8 mouse cellular contexts compared by ENCODE assay signal in genomic region chr1:156559641-156560020, GRCm38 (mm10). TPM values are rescaled to one million over a fixed set of nuclear protein-coding genes. Genes with fewer than 3 reads are reported as not detected.
DNase-seq lines count a peak whose midpoint lies in the region; ATAC-seq and TF ChIP-seq lines count a peak whose summit lies in the region.

No protein-coding gene starts in this region.

- 7% methylated on average over 8 of the region's 8 CpGs for WGBS in cerebellum, adult 2 months
- WGBS in lung, postnatal 0 days, result 7% methylated on average over 8 of the region's 8 CpGs
- 20% methylated on average over 8 of the region's 8 CpGs for WGBS in hindbrain, embryonic 11.5 days
- WGBS in midbrain, embryonic 10.5 days, result 27% methylated on average over 8 of the region's 8 CpGs

- no peak for ATAC-seq in lung, postnatal 0 days
- ATAC-seq in hindbrain, embryonic 11.5 days (ENCODE audit: low FRiP score), result 0 out of 2 replicates have a peak, but pooled peaks have one; percentile 23

- H3K27me3 ChIP-seq in cerebellum, adult 2 months (ENCODE audit: control insufficient read depth, insufficient read depth, low read length), result no peaks in the 10 kb centered on the region
- H3K27me3 ChIP-seq in lung, postnatal 0 days (replicated peaks; ENCODE audit: insufficient read depth, low read length), result no peaks in the 10 kb centered on the region
- no peaks in the 10 kb centered on the region for H3K27me3 ChIP-seq in hindbrain, embryonic 11.5 days (ENCODE audit: control insufficient read depth, insufficient read depth, low read length)
- H3K27me3 ChIP-seq in midbrain, embryonic 10.5 days (ENCODE audit: low read depth, poor library complexity, severe bottlenecking), result no peaks in the 10 kb centered on the region

- TF ChIP-seq POLR2A in cerebellum, adult 2 months (IDR thresholded peaks at IDR 0.05; ENCODE audit: borderline replicate concordance, insufficient read depth, low read length), result no peak

- H3K9me3 ChIP-seq in lung, postnatal 0 days (ENCODE audit: low read length), result no peaks in the 10 kb centered on the region
- no peaks in the 10 kb centered on the region for H3K9me3 ChIP-seq in hindbrain, embryonic 11.5 days (ENCODE audit: control insufficient read depth, low read length)
- H3K9me3 ChIP-seq in midbrain, embryonic 10.5 days (replicated peaks), result no peaks in the 10 kb centered on the region

- DNase-seq in cerebellum, adult 2 months, result no peak
- DNase-seq in cerebellum, adult 18-20 months, result no peak
- DNase-seq in lung, postnatal 0 days (ENCODE audit: low spot score), result no peak
- no peak for DNase-seq in lung, postnatal 25 days (ENCODE audit: low spot score)
- no peak for DNase-seq in hindbrain, embryonic 11.5 days (ENCODE audit: low spot score)
- no peak for DNase-seq in midbrain, embryonic 10.5 days (ENCODE audit: low spot score)
- DNase-seq in adrenal gland, postnatal 10 days, result no peak
- DNase-seq in spleen, postnatal 14 days (ENCODE audit: low spot score in 2 of 2), result no peak

- H3K9ac ChIP-seq in lung, postnatal 0 days (replicated peaks; ENCODE audit: low read depth), result peak overlapping the region; percentile 94
- H3K9ac ChIP-seq in hindbrain, embryonic 11.5 days (ENCODE audit: low read depth, low read length), result peak overlapping the region; percentile 98

- TF ChIP-seq EP300 in lung, postnatal 0 days (IDR thresholded peaks at IDR 0.05), result no peak

- peak overlapping the region; percentile 81 for H3K4me2 ChIP-seq in lung, postnatal 0 days (replicated peaks; ENCODE audit: low read depth, low read length)
- H3K4me2 ChIP-seq in hindbrain, embryonic 11.5 days (replicated peaks; ENCODE audit: low read depth, low read length), result peak overlapping the region; percentile 36

- peak overlapping the region; percentile 81 for H3K4me3 ChIP-seq in cerebellum, adult 2 months (replicated peaks; ENCODE audit: insufficient read depth, low read depth, low read length)
- H3K4me3 ChIP-seq in lung, postnatal 0 days (ENCODE audit: low read depth, low read length), result peak overlapping the region; percentile 96
- peak overlapping the region; percentile 98 for H3K4me3 ChIP-seq in hindbrain, embryonic 11.5 days (ENCODE audit: low read depth, low read length)
- peak overlapping the region; percentile 97 for H3K4me3 ChIP-seq in midbrain, embryonic 10.5 days

- no peak for TF ChIP-seq CTCF in cerebellum, adult 2 months (IDR thresholded peaks at IDR 0.05; ENCODE audit: borderline replicate concordance, insufficient read depth, low read depth, low read length)
- TF ChIP-seq CTCF in lung, postnatal 0 days (IDR thresholded peaks at IDR 0.05), result no peak

- no peaks in the 10 kb centered on the region for H3K36me3 ChIP-seq in lung, postnatal 0 days (ENCODE audit: insufficient read depth, low read length)
- H3K36me3 ChIP-seq in hindbrain, embryonic 11.5 days (ENCODE audit: control insufficient read depth, insufficient read depth, low read length), result no peaks in the 10 kb centered on the region
- H3K36me3 ChIP-seq in midbrain, embryonic 10.5 days, result no peaks in the 10 kb centered on the region

- H3K27ac ChIP-seq in cerebellum, adult 2 months (ENCODE audit: insufficient read depth, low read length), result no peak overlapping the region; the same call in 1 of the 2 replicates
- H3K27ac ChIP-seq in lung, postnatal 0 days (ENCODE audit: low read length), result peak overlapping the region; percentile 94; the same call in 1 of the 2 replicates
- H3K27ac ChIP-seq in hindbrain, embryonic 11.5 days (ENCODE audit: low read depth, low read length), result no peak overlapping the region; the same call in 1 of the 2 replicates
- H3K27ac ChIP-seq in midbrain, embryonic 10.5 days (replicated peaks), result peak overlapping the region; percentile 100

- no peaks in the 10 kb centered on the region for H3K4me1 ChIP-seq in cerebellum, adult 2 months (ENCODE audit: control insufficient read depth, insufficient read depth, low read length)
- H3K4me1 ChIP-seq in lung, postnatal 0 days (ENCODE audit: insufficient read depth, low read depth, low read length), result no peaks in the 10 kb centered on the region; the same call in 1 of the 2 replicates
- H3K4me1 ChIP-seq in hindbrain, embryonic 11.5 days (replicated peaks; ENCODE audit: control insufficient read depth, insufficient read depth, low read length), result no peaks in the 10 kb centered on the region
- peaks cover 21% of the 10 kb centered on the region for H3K4me1 ChIP-seq in midbrain, embryonic 10.5 days

RNA-seq across cellular contexts. Expression of gene Abl2, which starts 1.0 kb away (rescaled TPM):
- 16.4 and 17.2 TPM in 2 replicates for polyA plus RNA-seq in cerebellum, adult 2 months (2012; rRNA removed)
- 2.3 and 3.0 TPM in 2 replicates for polyA plus RNA-seq in lung, postnatal 0 days (2015; fragmentation: Nextera tagmentation; extraction: Ambion mirVana)
- polyA plus RNA-seq in hindbrain, embryonic 11.5 days (2014; fragmentation: Nextera tagmentation; extraction: Ambion mirVana), result 5.3 and 8.0 TPM in 2 replicates
- polyA plus RNA-seq in midbrain, embryonic 10.5 days (2016; fragmentation: Nextera tagmentation; extraction: Ambion mirVana), result 4.7 and 5.3 TPM in 2 replicates
- total RNA-seq in adrenal gland, postnatal 10 days (2021), result 10 to 100 TPM; 18.9 to 19.9 TPM

RNA-seq across cellular contexts. Expression of gene Gm10031, which starts 35.8 kb away (rescaled TPM):
- polyA plus RNA-seq in cerebellum, adult 2 months (2012; rRNA removed), result 8.7 and 9.5 TPM in 2 replicates
- 0.26 and 0.40 TPM in 2 replicates for polyA plus RNA-seq in lung, postnatal 0 days (2015; fragmentation: Nextera tagmentation; extraction: Ambion mirVana)
- 0.33 and 0.79 TPM in 2 replicates for polyA plus RNA-seq in hindbrain, embryonic 11.5 days (2014; fragmentation: Nextera tagmentation; extraction: Ambion mirVana)
- 0.35 TPM in 2 replicates for polyA plus RNA-seq in midbrain, embryonic 10.5 days (2016; fragmentation: Nextera tagmentation; extraction: Ambion mirVana)
- total RNA-seq in adrenal gland, postnatal 10 days (2021), result 10 to 100 TPM; 34.8 to 39.6 TPM

Comparison
In these comparisons a context has a peak if more than half of its experiments do, and no peak if none do; other contexts are left out.
1. H3K27ac ChIP-seq: peak in lung, postnatal 0 days (single experiment) and midbrain, embryonic 10.5 days (single experiment); none in cerebellum, adult 2 months (single experiment) and hindbrain, embryonic 11.5 days (single experiment).
2. Peak in every context shown above with its lines, with median percentiles within 50 percentile points of each other: H3K4me3 ChIP-seq.